Comparison of ENCODE assay signal across 8 mouse cellular contexts in the genomic region with DNA sequence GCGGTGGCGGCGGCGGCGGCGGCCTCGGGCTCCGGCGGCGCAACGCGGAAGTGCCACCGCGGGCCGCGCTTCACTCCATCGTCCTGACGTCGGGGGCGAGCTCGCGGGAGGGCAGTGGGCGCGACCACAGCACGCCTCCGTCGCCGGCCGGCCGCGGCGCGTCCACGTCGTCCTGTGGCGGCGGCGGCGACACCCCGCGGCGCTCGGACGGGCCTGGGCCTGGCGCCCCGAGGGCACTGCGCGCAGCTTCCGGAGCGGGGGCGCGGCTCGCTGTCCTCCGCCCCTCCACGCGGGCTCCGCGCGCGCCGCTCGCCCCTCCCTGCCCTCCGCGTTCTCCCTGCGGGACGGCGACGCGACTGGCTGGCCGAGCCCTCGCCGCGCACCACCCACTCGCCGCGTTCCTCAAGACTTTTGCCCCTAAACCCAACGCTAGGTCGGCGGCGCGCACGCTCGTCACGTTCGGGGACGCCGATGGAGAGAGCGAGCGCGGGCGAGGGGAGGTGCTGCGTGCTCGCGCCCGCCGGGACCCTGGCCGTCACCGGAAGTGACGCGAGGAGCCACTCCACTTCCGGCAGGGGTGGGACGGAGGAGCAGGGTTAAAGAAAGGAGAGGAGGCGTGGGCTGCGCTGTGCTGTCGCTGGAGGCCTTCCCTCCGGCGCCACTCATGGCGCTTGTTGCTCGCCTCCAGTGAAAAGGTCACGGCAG. TPM values are rescaled to one million over a fixed set of nuclear protein-coding genes. Genes with fewer than 3 reads are reported as not detected.
A peak's percentile ranks its signal among the peaks of the same experiment; 100 is the strongest.
DNase-seq lines count a peak whose midpoint lies in the region; ATAC-seq lines count a peak whose summit lies in the region.

Gene Cdk13, minus strand, starts transcription at position 189 of the 705 bp plus-strand sequence.

- DNase-seq in R1 (ENCODE audit: low read depth, low spot score) = peak; percentile 98
- peak; percentile 98 to 99 for DNase-seq in cerebellum, postnatal 25 days
- peak; percentile 91 to 98 for DNase-seq in frontal cortex, postnatal 25 days (ENCODE audit: low spot score in 2 of 2)
- DNase-seq in hindbrain, embryonic 14.5 days (ENCODE audit: low spot score) = peak; percentile 99
- peak; percentile 99 for DNase-seq in layer of hippocampus, postnatal 36 days
- DNase-seq in lung, postnatal 36 days = peak; percentile 99
- DNase-seq in retina, postnatal 1 day = peak; percentile 99
- DNase-seq in urinary bladder, adult 18-20 months (ENCODE audit: low spot score in 2 of 2) = peak; percentile 97 to 99

- H3K9ac ChIP-seq in hindbrain, embryonic 14.5 days = peak within 1 kb of the TSS; percentile 93

- ATAC-seq in hindbrain, embryonic 14.5 days (ENCODE audit: low FRiP score) = peak; percentile 96

- peak within 1 kb of the TSS; percentile 99 for H3K4me2 ChIP-seq in hindbrain, embryonic 14.5 days (replicated peaks)

- H3K27me3 ChIP-seq in hindbrain, embryonic 14.5 days (ENCODE audit: control insufficient read depth, insufficient read depth, low read length) = no peaks in the 10 kb centered on the region

- no peaks in the 10 kb centered on the region for H3K9me3 ChIP-seq in hindbrain, embryonic 14.5 days (ENCODE audit: control insufficient read depth, low read length)

- H3K4me3 ChIP-seq in hindbrain, embryonic 14.5 days (replicated peaks; ENCODE audit: low read length) = peak within 1 kb of the TSS; percentile 99

- peaks cover 22% of the 10 kb centered on the region for H3K4me1 ChIP-seq in hindbrain, embryonic 14.5 days (replicated peaks; ENCODE audit: control insufficient read depth, insufficient read depth, low read length)

- 0% methylated on average over 89 of the region's 110 CpGs for WGBS in hindbrain, embryonic 14.5 days

- peak within 1 kb of the TSS; percentile 92 for H3K27ac ChIP-seq in hindbrain, embryonic 14.5 days

- no peaks in the 10 kb centered on the region for H3K36me3 ChIP-seq in hindbrain, embryonic 14.5 days (replicated peaks; ENCODE audit: control insufficient read depth, insufficient read depth)

RNA-seq across cellular contexts. Expression of gene Cdk13, which starts in this region (rescaled TPM):
- 18.0 and 20.3 TPM in 2 replicates for polyA plus RNA-seq in hindbrain, embryonic 14.5 days (2014; fragmentation: Nextera tagmentation; extraction: Ambion mirVana)
- total RNA-seq in layer of hippocampus, postnatal 36 days (2021) = 10 to 100 TPM; 57.3 to 58.8 TPM

Comparison
In these comparisons a context has a peak if more than half of its experiments do, and no peak if none do; other contexts are left out.
1. Peak in every context shown above with its lines: DNase-seq, ATAC-seq, H3K4me3 ChIP-seq and H3K27ac ChIP-seq.